Mouse (Mus musculus): ENCODE data around the gene Pex26.

DNA sequence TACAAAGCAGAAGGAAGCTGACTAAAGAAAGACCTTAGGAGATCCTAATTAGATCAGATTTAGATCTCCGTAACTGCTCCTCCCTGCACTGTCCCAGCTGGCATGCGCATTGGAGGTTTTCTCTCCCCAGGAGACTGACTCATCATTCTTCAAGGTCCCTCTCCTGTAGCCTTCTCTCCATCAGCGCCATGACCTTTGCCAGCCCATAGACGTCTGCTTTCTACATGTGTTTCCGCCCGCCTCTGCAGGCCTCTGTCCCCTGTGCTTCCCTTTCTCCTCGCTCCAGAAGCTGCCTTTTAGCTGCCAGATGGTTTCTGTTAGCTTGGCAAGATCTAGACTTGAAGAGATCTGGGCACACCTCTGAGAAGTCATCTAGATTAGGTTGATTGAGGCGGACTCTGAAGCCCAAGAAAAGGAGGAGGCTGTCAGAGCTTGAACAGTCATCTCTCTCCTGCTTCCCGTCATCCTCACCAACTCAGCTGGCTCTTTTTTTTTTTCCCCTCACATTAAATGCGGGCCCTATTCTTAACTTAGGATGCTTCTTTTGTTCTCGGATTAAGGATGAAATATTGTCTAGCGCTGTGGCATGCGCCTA, 38.4 kb upstream of the Pex26 start:
- TF ChIP-seq CTCF (IDR thresholded peaks at IDR 0.05; ENCODE audit: borderline replicate concordance, insufficient read depth, low read length) (no peak), POLR2A (IDR thresholded peaks at IDR 0.05; ENCODE audit: low read depth, low read length) (no peak)

Measured in embryonic fibroblast, embryonic 13.5 days (primary cell).